Mouse (Mus musculus): ENCODE results near the gene Cbx7.

Gene Cbx7

DNA sequence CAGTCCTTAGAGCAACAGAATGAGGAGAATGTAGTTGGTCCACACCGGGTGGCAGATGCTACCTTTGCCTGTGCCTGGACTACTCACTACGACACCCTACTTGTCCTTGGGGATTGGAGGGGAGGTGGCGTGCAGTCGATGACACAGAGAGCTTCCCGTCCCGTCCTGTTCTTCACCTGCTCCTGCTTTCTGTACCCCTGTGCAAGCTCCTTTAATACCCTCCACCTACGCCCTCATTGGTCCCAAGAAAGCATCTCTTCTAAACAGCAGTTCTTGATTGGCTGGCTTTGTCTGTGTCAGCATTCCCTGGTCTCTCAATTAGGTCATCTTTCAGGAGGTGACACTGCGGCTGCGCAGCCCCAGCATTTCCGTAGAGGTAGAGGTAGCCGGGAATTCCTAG is at the start of gene Cbx7:
TSS of gene Cbx7 (minus strand) at position 180 of the 400 bp plus-strand sequence.
- DNase-seq (ENCODE audit: low spot score): no peak

DNA sequence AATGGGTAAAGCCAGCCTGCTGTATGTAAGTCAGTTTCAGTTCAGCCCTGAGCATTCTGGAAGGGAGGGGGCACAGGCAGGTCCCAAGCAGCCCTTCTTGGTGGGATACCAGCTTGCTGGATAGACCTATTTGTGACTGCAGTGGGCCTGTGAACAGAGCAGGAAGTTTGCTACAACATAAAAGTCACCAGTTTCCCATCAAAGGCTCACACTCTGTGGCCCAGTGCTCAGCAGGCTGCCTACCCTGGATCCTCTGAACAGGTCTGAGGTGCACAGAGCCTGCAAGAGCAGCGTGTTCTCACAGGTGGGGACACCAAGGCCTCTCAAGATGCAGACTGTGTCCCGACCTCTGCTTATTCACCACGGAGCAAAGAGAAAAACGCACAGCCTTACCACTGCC is 49.6 kb upstream of the Cbx7 start:
- DNase-seq (ENCODE audit: low spot score): no peak

DNA sequence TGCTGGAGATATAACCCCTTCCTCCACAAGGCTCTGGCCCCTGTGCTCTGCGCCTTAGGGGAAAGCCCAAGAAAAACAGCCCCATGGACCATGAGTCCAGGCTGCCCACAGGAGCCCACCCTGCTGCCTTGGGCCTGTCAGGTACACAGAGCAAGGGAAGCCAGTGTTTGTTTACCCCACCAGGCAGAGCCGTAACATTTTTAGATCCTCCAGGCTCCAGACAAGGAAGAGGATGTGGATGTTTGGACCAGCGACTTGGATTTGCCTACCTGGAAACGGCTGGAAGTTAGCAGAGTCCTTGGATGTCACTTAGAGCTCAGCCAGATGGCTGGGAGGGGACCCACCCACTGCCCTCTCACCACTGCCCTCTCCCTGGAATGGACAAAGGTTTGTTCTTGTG is 48.7 kb upstream of the Cbx7 start:
- DNase-seq (ENCODE audit: low spot score): no peak

DNA sequence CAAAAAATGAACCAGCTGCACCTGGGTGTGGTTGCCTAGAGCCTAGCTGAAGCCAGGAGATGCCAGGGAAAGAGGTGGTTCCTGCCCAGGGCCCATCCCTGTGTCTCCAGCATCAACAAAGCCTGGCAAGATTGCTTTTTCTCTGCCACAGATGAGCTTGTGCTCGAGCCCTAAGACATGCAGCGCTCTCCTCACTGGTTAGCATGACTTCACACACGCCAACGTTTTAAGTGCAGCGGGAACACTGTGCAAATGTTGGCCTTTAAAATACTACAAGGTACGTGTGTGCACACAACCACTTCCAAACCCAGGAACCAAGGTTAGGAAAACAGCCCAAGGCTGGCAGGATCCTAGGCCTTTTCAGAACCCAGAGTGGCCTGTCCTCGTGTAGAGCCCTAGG is 48.3 kb upstream of the Cbx7 start:
- DNase-seq (ENCODE audit: low spot score): no peak

DNA sequence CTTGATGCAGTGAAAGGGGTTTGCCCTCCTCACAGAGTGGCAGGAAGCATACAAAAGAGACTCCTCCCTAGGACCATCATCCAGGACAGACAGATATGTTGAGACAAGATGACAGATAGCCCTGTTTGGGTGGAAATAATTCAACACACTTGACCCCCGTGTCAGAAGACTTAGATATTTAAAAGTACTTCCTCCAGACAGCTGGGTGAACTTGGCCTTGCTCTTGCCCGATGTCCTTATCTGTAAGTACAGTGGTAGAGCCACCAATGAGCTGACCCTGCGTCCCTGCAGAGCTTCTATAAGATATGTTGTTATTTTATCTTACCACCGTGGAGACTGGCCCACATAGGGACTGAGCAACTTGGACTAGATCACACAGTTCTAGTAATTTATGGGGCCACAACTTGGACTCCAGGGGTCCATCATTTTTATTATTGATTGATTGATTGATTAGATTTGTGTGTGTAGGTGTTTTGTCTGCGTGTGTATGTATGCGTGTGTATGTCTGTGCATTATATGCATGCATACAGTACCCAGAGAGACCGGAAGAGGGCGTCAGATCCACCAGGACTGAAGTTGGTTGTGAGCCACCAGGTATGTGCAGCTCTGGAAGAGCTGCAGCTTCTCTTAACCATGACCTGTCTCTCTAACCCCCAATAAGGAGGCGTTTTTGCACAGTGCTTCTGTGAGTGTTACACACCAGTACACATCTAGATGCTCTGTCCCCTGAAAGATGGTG is 45.8 kb upstream of the Cbx7 start:
- DNase-seq (ENCODE audit: low spot score): no peak

DNA sequence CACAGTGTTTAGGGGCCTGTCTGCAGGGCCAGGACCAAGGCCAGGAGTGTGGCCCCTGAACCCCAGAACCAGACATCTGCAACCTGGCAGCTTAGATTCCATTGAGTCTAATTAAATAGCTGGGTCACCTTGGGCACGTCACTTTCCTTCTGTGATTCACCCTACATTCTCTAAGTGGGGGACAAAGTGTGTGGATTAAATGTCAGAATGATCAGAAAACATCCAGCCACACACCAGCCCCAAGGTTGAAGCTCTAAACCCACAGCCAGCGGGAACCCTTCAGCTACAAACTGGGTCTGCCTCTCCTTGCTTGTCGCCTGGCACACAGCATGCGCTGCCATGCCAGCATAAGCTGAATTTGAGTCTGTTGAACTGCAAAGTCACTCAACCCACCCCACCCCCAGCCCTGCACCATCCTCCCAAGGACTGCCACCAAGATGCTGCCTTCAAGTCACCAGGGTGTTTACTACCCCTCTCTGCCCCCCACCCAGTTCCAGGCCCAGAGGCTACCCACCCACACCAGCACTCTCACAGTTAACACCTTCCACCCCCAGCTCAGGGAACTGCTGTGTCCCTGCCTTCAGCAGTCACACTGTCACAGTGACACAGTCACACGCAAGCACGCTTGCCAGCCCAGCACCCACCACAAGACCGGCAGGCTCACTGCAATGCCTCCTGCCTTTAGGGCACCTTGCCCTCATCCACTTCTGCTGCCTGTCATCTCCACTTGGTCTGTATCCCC is 44.5 kb upstream of the Cbx7 start:
- DNase-seq (ENCODE audit: low spot score): no peak

DNA sequence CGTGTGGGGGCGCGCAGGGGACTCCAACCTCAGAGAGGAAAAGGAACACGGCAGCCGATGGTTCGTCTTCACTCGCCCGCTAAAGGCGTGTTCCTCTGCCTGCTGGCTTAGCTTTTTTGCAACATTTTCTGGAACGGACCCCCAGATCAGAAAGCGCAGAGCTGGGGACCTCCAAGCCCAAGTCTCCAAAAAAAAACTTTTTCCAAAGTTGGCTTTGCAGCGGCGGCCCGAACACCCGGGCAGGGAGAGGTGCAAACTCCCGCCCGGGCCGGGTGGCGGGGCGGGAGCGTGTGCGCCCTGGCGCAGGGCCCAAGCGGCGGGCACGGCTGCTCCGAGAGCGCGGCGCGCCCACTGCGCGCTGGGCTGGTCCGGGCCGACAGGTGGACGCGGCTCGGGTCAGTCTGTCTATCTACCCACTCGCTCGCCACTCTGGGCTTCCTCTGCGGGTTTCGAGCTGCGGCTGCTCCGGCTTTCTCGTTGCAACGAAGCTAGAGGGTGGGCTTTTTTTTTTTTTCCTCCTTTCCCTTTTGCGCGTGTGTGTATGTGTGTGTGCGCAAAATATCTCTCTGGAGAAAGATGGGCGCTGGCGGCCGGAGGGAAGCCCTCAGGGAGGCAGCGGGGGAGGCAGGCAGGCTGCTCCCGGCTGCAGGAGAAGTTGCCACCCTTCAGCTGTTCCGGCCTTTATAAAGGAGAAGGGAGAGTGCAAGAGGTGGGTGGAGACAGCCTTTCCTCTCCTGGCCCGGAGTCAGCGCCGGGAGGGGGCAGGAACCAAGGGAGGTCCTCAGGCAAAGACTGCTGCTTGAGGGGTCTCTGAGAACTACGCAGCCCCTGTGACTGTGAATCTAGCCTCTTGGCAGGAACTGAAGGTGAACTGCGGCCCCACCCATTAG is 43.6 kb upstream of the Cbx7 start, which contains the start of gene Pdgfb:
TSS of gene Pdgfb (minus strand) at position 657 of the 890 bp plus-strand sequence.
- no peak for DNase-seq (ENCODE audit: low spot score)

DNA sequence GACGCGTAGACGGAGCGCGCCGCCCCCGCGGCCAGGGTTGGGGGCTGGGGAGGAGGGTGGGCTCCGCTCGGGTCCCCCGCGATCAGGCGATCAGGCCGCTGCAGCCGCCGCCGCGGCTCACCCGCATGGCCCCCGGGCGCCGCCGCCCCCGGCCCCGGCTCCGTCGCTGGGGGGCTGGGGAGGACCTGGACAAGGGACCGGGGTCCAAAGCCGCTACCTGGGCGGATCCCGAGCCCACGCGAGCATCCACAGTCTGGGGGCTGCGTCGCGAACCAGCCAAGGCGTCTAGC is 43.1 kb upstream of the Cbx7 start:
- DNase-seq (ENCODE audit: low spot score): no peak

DNA sequence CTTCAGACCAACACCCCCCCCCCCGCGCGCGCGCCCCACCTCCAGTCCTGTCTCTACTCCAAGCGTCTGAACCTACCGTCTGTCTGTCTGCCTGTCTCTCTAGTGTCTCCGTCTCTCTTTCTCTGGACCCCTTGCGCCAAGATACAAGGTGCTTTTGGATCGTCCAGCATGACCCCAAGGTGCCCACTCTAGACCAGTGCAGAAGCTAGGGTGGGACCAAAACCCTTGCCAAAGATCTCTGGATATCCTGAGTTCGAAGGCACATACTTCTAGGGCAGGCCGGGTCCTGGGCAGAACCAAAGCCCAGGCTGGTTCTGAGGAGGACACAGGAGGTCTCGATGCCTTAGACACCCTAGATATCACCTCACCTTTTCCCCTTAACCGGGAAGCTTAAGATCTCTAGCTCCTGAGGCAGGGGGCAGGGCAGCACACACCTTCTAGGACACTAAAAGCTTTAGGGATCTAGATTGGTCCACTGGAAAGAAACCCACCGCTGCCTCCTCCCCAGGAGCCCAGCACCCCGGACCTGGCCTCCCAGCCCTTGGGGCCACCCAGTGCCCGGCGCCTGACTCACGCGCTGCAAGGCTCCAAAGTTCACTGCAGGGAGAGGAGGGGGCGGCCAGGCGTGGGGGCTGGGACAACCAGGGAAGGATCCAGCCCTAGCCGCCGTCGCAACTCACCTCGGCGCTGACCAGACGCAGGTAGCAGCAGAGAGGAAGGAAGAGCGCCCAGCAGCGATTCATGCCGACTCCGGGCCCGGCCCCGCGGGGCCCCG is 42.5 kb upstream of the Cbx7 start:
- no peak for DNase-seq (ENCODE audit: low spot score)

DNA sequence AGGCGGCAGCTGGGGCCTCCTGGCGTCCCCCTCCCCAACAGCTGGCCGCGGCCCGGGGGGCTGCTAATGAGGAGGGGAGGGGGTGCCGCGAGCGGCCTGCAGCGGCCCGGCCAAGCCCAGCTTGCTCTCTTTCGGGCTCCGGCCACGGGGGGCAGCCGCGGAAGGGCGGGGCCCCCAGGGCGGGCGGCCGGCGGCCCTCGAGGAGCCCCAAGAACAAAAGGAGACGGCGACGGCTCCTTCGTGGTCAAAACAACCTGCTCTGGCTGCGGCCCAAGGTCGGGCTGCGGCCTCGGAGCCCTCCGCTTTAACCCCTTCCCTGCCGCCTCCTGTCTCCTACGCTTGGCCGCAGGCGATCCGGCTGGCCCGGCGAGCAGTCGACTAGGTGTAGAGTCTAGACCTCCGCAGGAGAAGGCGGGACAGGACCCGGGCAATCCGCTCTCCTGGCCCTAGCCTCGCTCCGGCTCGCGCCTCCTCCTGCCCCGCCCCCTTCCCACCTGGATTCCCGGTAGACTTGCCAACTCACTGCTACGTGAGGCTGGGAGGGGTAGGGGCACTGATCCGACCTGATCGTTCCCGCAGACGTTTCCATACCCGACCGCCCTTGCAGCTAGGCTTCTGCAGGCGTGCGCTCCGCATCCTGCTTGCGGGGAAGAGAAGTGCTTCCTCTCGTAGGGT is 41.7 kb upstream of the Cbx7 start:
- DNase-seq (ENCODE audit: low spot score): no peak

DNA sequence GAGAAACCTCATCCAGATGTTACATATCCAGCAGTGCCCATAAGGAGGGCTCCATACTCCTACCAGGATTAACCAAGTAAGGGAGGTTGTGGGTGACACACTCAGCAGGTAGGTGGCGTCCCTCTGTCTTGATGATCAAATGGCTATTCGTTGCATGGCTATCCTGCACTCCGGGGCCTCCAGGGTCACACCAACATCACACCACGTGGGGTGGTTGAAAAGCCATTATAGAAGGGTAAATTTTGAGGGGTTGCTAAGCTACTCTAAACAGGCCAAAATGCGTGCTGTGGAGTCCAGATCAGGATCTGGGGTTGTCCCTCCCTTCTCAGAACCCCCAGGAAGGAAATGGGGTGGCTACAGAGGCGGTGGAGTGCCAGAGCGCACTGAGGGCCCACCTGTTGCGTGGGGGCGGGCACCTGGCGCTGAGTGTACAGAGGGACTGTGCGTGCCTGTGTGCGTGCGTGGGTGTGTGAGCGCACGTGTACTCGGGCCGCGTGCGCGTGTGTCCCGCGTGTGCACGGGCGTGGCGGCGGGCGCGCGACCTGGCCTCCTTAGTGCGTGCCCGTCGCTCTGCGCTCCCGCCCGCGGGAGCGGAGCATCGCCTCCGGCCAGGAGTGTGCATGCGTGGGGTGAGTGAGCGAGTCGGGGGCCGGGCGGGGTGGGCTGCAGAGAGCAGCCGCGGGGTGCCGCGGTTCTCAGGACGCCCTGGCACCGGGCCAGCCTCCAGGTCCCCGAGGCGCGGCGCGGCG is 41.0 kb upstream of the Cbx7 start:
- DNase-seq (ENCODE audit: low spot score): no peak

DNA sequence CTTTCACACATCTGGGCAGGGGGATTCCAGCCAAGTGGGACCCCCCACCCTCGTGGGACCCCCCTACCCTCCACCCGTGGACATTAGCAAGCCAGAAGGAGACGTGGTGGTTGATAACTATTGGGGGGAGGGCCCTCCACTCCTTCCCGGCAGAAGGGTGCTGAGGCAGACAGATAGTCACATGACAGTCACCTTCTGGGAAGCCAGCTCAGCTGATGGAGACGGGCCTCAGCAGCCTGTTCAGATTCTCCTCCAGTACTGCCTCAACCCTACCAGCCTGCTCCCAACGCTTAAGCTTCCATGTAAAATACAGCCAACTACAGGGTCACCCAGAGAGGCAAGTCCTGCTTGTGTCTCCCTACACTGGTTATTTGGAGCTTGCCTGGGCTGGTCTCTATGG is 40.3 kb upstream of the Cbx7 start:
- DNase-seq (ENCODE audit: low spot score): no peak

DNA sequence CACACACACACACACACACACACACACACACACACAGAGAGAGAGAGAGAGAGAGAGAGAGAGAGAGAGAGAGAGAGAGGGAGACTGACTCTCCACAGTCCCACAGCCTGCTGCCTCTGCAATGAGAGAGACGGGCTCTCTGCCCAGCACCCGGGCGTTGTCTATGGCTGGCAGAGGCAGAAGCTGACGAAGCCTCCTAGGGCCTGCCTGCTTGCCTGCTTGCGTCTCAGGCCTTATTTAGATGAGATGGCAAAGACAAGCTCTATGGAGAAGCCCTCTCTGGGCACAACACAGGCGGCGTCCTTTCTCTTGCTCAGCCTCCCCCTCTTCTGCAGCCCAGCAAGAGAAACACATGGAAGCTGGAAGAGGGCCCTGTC is 39.3 kb upstream of the Cbx7 start:
- no peak for DNase-seq (ENCODE audit: low spot score)

DNA sequence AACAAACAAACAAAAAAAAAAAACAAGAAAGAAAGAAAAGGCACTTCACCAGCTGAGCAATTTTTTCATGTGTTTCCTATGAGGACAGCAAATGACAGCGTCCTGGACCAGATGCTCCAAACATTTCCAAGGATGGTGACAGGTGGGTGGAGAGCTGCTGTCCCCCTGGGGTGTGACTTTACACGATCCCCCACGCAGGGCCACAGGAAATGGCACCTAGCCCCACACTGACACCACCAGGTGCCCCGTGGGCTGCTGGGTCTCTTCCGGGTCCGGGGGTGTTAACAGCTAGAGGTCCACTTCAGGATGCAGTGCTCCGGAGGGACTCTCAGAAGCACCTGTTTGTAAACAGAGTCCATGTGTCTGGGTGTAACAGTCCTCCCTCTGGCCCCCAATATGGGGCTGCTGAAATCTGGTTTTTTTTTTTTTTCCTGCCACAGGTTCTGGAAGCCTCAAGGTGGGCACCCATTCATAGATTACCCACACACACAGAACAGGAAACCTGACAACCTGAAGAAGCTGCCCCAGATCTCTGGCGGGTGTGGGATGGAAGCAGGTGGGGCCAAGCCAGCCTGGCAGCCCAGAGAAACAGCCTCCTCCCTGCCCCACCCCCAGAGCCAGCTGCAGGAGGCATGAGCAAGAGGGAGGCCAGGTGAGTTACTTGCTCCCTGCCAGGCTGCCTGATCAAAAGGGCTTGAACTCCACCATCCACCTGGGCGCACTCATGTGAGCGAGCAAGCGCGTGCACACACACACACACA is 38.7 kb upstream of the Cbx7 start:
- DNase-seq (ENCODE audit: low spot score): no peak

DNA sequence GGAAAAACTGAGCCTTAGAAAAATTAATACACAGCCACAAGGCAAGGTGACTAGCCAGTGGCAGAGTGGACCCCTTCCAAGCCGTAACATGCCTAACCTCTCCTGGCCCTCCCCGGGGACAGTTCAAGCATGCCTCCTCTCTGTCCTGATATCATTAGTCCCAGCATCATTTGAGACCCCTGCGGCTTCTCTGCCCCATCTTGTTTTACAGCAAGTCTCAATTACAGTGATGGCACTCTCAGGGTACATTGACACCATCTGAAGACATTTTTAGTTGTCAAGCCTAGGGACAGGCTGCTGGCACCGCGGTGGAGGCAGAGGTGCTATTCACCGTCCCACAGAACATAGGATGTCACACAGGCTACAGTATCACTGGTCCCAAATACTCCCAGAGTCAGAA is 37.5 kb upstream of the Cbx7 start:
- no peak for DNase-seq (ENCODE audit: low spot score)

DNA sequence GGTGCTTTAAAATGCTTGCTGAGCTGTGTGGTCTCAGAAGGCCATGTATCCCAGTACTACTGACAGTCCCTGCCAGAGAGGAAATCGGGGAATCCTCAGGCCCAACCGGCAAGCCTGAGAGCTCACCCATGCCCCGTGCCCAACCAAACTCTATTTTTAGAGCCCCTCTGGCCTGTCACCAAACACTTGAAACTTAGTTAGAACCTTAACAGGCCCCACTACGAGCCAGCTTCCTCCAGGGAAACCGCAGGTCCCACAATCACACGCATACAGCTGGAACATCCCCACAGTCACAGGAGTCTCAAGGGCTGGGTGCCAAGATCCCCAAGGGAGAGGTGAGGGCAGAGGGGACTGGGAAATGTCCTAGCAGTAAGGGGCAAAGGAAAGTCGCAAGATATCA is 35.2 kb upstream of the Cbx7 start:
- DNase-seq (ENCODE audit: low spot score): no peak

DNA sequence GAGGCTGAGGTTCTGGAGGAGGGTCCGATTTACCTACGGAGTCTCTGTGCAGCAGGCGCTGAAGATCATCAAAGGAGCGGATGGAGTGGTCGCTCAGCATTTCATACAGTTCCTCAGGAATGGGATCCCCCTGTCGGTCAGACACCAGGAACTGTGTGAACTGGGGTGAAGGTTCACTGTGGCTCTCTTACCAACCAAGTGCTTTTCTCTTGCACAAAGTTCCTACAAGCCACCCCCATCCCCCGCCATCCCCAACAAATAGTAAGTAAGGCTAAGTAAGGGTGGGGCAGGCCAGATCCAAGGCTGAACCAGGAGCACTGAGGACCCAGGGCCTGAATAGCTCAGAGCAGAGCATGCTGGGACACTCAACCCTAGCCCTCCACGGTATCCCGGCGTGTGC is 34.5 kb upstream of the Cbx7 start:
- no peak for DNase-seq (ENCODE audit: low spot score)

DNA sequence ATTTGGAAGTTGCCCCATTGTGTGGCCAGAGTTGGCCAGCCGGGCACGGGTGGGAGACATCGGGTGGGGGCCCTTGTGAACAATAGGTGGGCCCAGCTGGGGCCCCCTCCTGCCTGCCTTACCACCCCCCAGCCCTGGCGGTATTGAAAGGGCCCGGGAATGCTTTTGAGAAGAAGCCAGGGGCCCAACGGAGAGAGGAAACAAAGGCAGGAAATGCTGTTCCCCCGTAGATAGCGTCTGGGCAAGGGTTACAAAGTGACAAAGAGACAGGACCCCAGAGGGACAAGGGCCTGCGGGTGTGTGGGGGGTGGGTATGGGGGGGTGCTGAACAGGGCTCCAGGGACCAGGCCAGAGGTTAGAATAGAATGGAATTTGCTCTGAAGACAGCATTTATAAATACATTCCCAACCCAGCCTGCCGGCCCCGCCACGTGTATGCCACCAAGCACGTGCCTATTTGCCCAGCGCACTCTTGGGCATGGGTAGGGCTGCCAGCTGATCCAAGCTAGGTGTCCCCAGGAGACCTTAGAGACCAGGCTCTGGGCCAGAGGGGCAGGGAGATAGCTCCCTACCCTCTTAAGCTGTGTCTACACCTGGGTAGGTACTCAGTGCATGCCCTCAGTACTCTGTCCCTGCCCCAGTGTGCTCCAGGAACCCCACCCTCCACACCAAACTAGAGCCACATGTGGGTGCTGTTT is 33.9 kb upstream of the Cbx7 start:
- DNase-seq (ENCODE audit: low spot score): no peak

DNA sequence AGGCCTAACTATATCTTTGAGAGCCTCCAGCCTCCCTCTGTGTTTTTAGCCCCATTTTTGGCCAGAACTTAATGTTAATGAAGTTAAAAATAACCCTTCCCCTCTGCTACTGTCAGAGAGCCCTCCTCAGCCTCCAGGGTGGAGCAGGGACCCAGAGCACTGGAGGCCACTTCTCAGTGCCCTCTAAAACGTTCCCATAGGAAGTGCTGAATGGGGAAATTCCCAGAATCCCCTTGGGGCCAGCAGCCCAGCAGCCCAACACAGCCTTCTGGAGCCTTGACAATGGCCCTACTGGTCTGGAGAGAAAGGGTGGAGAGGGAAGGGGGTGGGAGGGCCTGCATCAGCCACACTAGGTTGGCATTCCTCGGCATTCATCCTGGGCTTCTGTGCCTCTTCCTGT is 32.7 kb upstream of the Cbx7 start:
- no peak for DNase-seq (ENCODE audit: low spot score)

DNA sequence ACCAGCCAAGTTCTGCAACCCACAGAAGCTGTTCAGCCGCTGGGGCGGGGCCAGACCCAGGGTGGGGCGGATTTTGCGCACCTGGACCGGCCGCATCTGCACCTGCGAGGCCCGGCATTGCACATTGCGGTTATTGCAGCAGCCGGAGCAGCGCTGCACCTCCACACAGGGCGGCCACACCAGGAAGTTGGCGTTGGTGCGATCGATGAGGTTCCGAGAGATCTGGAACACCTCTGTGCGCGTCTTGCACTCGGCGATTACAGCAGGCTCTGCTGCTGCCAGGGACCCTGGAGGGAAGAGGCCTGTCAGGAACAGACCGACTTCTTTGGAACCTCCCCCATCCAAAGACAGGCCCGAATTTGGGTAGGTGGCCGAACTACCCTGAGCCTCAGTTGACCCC is 30.7 kb upstream of the Cbx7 start:
- no peak for DNase-seq (ENCODE audit: low spot score)
